Mouse (Mus musculus): ENCODE data around the gene Ipo13. TPM values are rescaled to one million over a fixed set of nuclear protein-coding genes. Genes with fewer than 3 reads are reported as not detected.
A peak's percentile ranks its signal among the peaks of the same experiment; 100 is the strongest.

Ipo13 gene
- polyA plus RNA-seq, 1 experiment from 2014 or later, result 62.0 TPM

DNA sequence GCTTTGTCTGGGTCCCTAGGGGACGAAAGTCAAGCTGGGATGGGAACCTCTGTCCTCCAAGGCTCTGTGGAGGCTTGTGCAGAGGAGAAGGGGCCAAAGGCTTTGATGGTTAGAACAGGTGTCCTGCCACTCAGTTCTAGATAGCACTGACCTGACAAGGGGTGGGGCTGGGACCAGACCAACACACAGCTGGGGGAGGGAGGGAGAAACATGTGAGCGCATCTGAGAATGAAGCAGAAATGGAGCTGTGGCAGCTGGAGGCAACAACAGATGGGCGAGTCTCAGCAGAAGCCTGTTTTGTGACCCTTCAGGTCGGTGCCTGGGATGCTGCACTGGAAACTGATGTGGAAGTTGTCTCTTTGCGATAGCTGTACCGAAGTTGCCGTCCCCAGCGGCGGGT lies 45.5 kb downstream of the Ipo13 start:
- 0 out of 2 replicates have a peak, but pooled peaks cover 6% of the 10 kb centered on the region for H3K4me1 ChIP-seq (replicated peaks; ENCODE audit: control insufficient read depth, insufficient read depth, low read length)
- WGBS, result 82% methylated on average over 9 of the region's 9 CpGs
- DNase-seq (ENCODE audit: low spot score) (no peak), ATAC-seq (replicated peaks; ENCODE audit: low FRiP score) (no peak)
- H3K9ac ChIP-seq (ENCODE audit: low read length), result no peak overlapping the region
- peaks cover 3% of the 10 kb centered on the region; the same call in 1 of the 2 replicates for H3K36me3 ChIP-seq (ENCODE audit: control insufficient read depth, insufficient read depth, low read length)
- H3K27me3 ChIP-seq (ENCODE audit: control insufficient read depth, insufficient read depth, low read length), result no peaks in the 10 kb centered on the region
- no peak overlapping the region for H3K4me3 ChIP-seq (ENCODE audit: low read depth, low read length)
- H3K4me2 ChIP-seq (ENCODE audit: low read depth, low read length, severe bottlenecking), result no peak overlapping the region
- no peaks in the 10 kb centered on the region for H3K9me3 ChIP-seq (ENCODE audit: control insufficient read depth, low read length)
- no peak overlapping the region for H3K27ac ChIP-seq (ENCODE audit: low read depth, low read length)

DNA sequence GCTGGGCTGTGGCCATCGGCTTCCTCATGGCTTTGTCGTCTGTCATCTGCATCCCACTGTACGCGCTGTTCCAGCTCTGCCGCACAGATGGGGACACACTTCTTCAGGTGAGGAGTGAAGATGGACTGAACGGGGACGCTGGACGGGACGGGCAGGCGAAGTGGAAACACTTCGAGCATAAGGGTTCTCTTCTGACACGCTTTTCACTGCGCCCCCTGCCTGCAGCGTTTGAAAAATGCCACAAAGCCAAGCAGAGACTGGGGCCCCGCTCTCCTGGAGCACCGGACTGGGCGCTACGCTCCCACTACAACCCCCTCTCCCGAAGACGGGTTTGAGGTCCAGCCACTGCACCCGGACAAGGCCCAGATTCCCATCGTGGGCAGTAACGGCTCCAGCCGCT lies 47.0 kb downstream of the Ipo13 start:
- DNase-seq (ENCODE audit: low spot score), result peak; percentile 84
- Histone ChIP-seq H3K4me1 (replicated peaks; ENCODE audit: control insufficient read depth, insufficient read depth, low read length) (0 out of 2 replicates have a peak, but pooled peaks cover 5% of the 10 kb centered on the region), H3K27ac (ENCODE audit: low read depth, low read length) (no peak overlapping the region), H3K36me3 (ENCODE audit: control insufficient read depth, insufficient read depth, low read length) (no peaks in the 10 kb centered on the region), H3K9me3 (ENCODE audit: control insufficient read depth, low read length) (no peaks in the 10 kb centered on the region), H3K4me3 (ENCODE audit: low read depth, low read length) (no peak overlapping the region), H3K9ac (ENCODE audit: low read length) (no peak overlapping the region), H3K27me3 (ENCODE audit: control insufficient read depth, insufficient read depth, low read length) (no peaks in the 10 kb centered on the region), H3K4me2 (ENCODE audit: low read depth, low read length, severe bottlenecking) (no peak overlapping the region)
- ATAC-seq (replicated peaks; ENCODE audit: low FRiP score), result peak; percentile 40; the same call in 1 of the 2 replicates
- WGBS, result 17% methylated on average over 24 of the region's 24 CpGs

DNA sequence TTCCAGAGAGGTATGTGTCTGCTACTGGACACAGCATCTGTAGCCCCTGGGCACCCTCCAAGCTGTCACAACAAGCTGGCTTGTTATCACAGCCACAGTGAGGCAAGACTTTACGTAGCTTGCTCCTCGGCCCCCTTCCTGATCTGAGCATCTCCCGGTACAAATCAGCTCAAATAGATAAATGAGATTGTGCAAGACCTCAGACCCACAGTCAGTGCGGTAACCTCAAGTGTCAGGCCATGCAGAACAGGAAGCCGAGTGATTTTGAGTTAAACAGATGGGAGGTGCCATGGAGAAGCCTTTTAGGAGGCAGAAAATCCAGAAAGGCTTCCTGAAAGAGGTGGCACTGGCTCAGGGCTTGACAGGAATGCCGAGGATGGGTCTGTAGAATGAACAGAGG lies 47.8 kb downstream of the Ipo13 start:
- Histone ChIP-seq H3K9me3 (ENCODE audit: control insufficient read depth, low read length) (no peaks in the 10 kb centered on the region), H3K9ac (ENCODE audit: low read length) (no peak overlapping the region), H3K4me3 (ENCODE audit: low read depth, low read length) (no peak overlapping the region), H3K4me1 (replicated peaks; ENCODE audit: control insufficient read depth, insufficient read depth, low read length) (no peaks in the 10 kb centered on the region), H3K36me3 (ENCODE audit: control insufficient read depth, insufficient read depth, low read length) (no peaks in the 10 kb centered on the region), H3K27me3 (ENCODE audit: control insufficient read depth, insufficient read depth, low read length) (no peaks in the 10 kb centered on the region), H3K27ac (ENCODE audit: low read depth, low read length) (no peak overlapping the region), H3K4me2 (ENCODE audit: low read depth, low read length, severe bottlenecking) (no peak overlapping the region)
- ATAC-seq (replicated peaks; ENCODE audit: low FRiP score) (no peak), DNase-seq (ENCODE audit: low spot score) (no peak)
- 77% methylated on average over 6 of the region's 6 CpGs for WGBS

DNA sequence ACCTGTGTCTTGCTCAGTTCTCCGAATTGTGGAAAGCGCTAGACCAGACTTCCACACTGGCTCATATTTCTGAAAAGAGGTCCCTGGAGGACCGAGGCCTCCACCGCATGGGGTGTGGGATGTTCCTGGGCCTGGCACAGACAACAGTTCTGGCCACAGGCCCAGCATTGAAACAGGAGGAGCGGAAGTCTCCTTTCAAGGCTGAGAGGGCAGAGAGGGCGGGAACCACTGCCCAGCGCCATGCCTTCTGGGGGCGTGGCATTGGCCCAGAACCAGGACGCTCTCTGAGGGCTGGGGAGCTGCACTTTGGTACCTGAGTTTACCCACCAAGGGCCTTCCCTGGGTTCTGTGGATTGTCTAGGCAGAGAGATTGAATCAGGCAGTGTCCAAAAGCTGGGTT lies 48.7 kb downstream of the Ipo13 start:
- Histone ChIP-seq H3K27ac (ENCODE audit: low read depth, low read length) (no peak overlapping the region), H3K4me3 (ENCODE audit: low read depth, low read length) (no peak overlapping the region), H3K36me3 (ENCODE audit: control insufficient read depth, insufficient read depth, low read length) (no peaks in the 10 kb centered on the region), H3K9ac (ENCODE audit: low read length) (peak overlapping the region; percentile 6; the same call in 1 of the 2 replicates), H3K27me3 (ENCODE audit: control insufficient read depth, insufficient read depth, low read length) (no peaks in the 10 kb centered on the region), H3K4me1 (replicated peaks; ENCODE audit: control insufficient read depth, insufficient read depth, low read length) (no peaks in the 10 kb centered on the region), H3K9me3 (ENCODE audit: control insufficient read depth, low read length) (no peaks in the 10 kb centered on the region), H3K4me2 (ENCODE audit: low read depth, low read length, severe bottlenecking) (no peak overlapping the region)
- 65% methylated on average over 9 of the region's 9 CpGs for WGBS
- DNase-seq (ENCODE audit: low spot score) (no peak), ATAC-seq (replicated peaks; ENCODE audit: low FRiP score) (no peak)

DNA sequence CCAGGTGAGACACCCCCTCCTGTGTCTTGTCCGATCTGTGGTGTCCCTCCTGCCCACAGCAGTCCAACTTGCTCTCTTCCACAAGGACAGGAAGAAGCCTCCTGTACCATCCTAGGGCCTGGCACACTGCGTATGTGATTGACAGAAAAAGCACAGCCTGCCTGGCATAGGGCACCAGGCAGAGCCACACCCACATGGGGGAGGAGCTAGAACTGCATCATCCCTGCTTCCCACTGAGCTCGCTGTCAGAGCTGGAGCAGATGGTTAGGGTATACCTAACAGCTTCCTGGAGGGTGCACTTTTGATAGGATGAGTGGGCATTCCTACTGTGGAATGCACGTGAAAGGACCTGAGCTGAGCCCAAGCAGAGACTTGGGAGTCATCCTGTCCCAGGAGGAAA lies 52.0 kb downstream of the Ipo13 start:
- H3K9me3 ChIP-seq (ENCODE audit: control insufficient read depth, low read length), result no peaks in the 10 kb centered on the region
- no peak overlapping the region for H3K9ac ChIP-seq (ENCODE audit: low read length)
- H3K36me3 ChIP-seq (ENCODE audit: control insufficient read depth, insufficient read depth, low read length), result no peaks in the 10 kb centered on the region
- H3K27ac ChIP-seq (ENCODE audit: low read depth, low read length), result no peak overlapping the region
- no peak overlapping the region for H3K4me2 ChIP-seq (ENCODE audit: low read depth, low read length, severe bottlenecking)
- WGBS, result 35% methylated on average over 4 of the region's 4 CpGs
- H3K4me3 ChIP-seq (ENCODE audit: low read depth, low read length), result no peak overlapping the region
- H3K27me3 ChIP-seq (ENCODE audit: control insufficient read depth, insufficient read depth, low read length), result no peaks in the 10 kb centered on the region
- DNase-seq (ENCODE audit: low spot score), result no peak
- no peaks in the 10 kb centered on the region; the same call in 1 of the 2 replicates for H3K4me1 ChIP-seq (replicated peaks; ENCODE audit: control insufficient read depth, insufficient read depth, low read length)
- no peak for ATAC-seq (replicated peaks; ENCODE audit: low FRiP score)

DNA sequence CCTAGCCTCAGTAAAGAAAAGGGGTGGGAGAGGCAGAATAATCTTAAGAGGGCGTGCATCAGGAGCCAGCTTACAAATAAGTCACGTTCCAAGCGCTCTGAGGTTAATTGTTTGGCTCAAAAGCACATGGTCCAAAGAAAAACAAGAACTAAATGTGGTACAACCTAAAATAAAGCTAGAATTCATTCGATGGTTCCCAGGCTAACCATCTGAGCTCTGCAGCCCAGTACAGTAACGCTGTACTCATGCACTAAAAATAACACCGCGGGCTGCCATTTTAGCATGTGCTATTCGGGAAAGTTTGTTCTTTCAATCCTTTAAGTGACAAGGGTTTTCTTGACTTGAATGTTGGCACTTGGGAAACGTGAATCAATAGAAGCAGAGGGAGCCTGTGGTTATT lies 54.2 kb downstream of the Ipo13 start:
- no peaks in the 10 kb centered on the region; the same call in 1 of the 2 replicates for H3K4me1 ChIP-seq (replicated peaks; ENCODE audit: control insufficient read depth, insufficient read depth, low read length)
- DNase-seq (ENCODE audit: low spot score) (no peak), ATAC-seq (replicated peaks; ENCODE audit: low FRiP score) (no peak)
- 86% methylated on average over 9 of the region's 9 CpGs for WGBS
- H3K4me3 ChIP-seq (ENCODE audit: low read depth, low read length), result no peak overlapping the region
- H3K36me3 ChIP-seq (ENCODE audit: control insufficient read depth, insufficient read depth, low read length), result no peaks in the 10 kb centered on the region
- H3K27ac ChIP-seq (ENCODE audit: low read depth, low read length), result no peak overlapping the region
- H3K4me2 ChIP-seq (ENCODE audit: low read depth, low read length, severe bottlenecking), result no peak overlapping the region
- H3K27me3 ChIP-seq (ENCODE audit: control insufficient read depth, insufficient read depth, low read length), result no peaks in the 10 kb centered on the region
- no peaks in the 10 kb centered on the region for H3K9me3 ChIP-seq (ENCODE audit: control insufficient read depth, low read length)
- H3K9ac ChIP-seq (ENCODE audit: low read length), result no peak overlapping the region

DNA sequence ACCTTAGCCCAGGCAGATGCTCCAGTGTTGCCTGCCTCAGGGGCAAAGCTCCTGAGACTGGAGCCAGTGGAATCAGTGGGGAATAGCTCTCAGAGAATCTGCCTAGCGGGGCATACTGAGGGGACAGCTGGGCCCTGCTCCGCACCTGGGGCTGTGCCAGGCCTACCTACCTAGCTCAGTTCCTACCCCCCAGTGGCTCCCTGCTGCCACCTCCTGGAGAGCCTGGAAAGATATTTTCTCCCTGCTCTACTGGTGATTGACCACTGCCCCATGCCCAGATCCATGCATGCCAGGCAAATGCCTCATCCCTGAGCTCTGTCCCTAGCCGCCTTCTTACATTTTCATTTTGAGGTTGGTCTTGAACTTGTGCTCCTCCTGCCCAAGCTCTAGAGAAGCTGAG lies 56.0 kb downstream of the Ipo13 start:
- H3K36me3 ChIP-seq (ENCODE audit: control insufficient read depth, insufficient read depth, low read length), result no peaks in the 10 kb centered on the region
- H3K4me3 ChIP-seq (ENCODE audit: low read depth, low read length), result no peak overlapping the region
- ATAC-seq (replicated peaks; ENCODE audit: low FRiP score), result no peak
- no peaks in the 10 kb centered on the region; the same call in 1 of the 2 replicates for H3K4me1 ChIP-seq (replicated peaks; ENCODE audit: control insufficient read depth, insufficient read depth, low read length)
- no peak overlapping the region for H3K4me2 ChIP-seq (ENCODE audit: low read depth, low read length, severe bottlenecking)
- no peak overlapping the region for H3K9ac ChIP-seq (ENCODE audit: low read length)
- DNase-seq (ENCODE audit: low spot score), result peak; percentile 69
- H3K27ac ChIP-seq (ENCODE audit: low read depth, low read length), result no peak overlapping the region
- no peaks in the 10 kb centered on the region for H3K9me3 ChIP-seq (ENCODE audit: control insufficient read depth, low read length)
- H3K27me3 ChIP-seq (ENCODE audit: control insufficient read depth, insufficient read depth, low read length), result no peaks in the 10 kb centered on the region
- 66% methylated on average over 3 of the region's 3 CpGs for WGBS

DNA sequence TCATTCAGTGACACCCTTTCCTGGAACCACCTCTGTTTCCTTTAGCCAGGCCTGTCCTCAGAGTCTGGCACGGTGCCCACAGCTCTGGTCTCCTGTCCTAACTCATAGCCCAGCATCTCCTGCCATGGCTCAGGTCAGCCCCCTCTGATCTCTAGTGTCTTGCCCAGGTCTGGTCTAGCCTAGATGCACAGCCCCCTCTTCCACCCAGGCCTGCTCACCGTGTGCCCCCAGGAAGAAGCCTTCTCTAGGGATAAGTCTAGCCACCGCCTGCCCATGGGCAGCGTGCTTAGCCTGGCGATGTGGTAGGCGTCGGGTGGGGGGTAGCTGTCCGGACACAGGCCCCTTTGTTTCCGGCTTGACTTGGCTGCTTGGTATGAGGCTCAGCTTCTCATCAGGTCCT lies 59.7 kb downstream of the Ipo13 start:
- no peaks in the 10 kb centered on the region for H3K27me3 ChIP-seq (ENCODE audit: control insufficient read depth, insufficient read depth, low read length)
- H3K9ac ChIP-seq (ENCODE audit: low read length), result no peak overlapping the region
- no peak for DNase-seq (ENCODE audit: low spot score)
- H3K4me3 ChIP-seq (ENCODE audit: low read depth, low read length), result no peak overlapping the region
- no peaks in the 10 kb centered on the region; the same call in 1 of the 2 replicates for H3K4me1 ChIP-seq (replicated peaks; ENCODE audit: control insufficient read depth, insufficient read depth, low read length)
- H3K4me2 ChIP-seq (ENCODE audit: low read depth, low read length, severe bottlenecking), result no peak overlapping the region
- no peak for ATAC-seq (replicated peaks; ENCODE audit: low FRiP score)
- no peaks in the 10 kb centered on the region for H3K36me3 ChIP-seq (ENCODE audit: control insufficient read depth, insufficient read depth, low read length)
- H3K27ac ChIP-seq (ENCODE audit: low read depth, low read length), result no peak overlapping the region
- H3K9me3 ChIP-seq (ENCODE audit: control insufficient read depth, low read length), result no peaks in the 10 kb centered on the region
- whole genome bisulfite sequencing, result 82% methylated on average over 9 of the region's 9 CpGs

DNA sequence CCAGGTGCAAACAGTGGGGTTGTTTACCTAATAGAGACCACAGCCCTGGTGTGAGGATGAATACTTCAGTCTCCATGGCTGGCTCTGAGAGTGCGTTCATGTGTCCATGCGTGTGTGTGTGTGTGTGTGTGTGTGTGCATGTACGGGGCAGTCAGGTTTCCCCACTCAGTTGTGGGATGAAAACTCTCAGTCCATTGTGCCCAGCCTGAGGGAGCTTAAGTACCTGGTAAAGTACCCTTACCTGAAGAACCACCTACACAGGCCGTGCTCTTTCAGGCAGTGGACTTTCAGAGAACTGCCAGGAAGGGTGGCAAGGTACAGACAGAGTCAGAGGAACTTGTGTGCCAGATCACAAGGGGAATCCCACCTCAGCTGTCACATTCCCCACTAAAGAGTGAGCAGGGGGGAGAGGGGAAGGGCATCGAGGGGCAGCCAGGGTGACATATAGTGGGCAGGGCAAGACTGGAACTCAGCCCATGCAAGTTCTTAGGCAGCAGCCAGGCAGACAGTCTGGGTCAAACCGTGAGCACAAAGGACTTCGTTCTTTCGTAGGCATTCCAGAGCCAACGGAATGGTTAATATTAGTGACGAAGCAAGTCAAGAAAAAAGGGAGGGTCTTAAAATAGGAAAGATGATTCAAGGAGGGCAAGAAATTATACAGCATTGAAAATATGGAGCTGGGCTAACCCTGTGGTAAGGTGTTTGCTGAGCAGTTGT lies 62.5 kb downstream of the Ipo13 start:
- Histone ChIP-seq H3K4me2 (ENCODE audit: low read depth, low read length, severe bottlenecking) (no peak overlapping the region), H3K9me3 (ENCODE audit: control insufficient read depth, low read length) (no peaks in the 10 kb centered on the region), H3K4me1 (replicated peaks; ENCODE audit: control insufficient read depth, insufficient read depth, low read length) (peaks cover 8% of the 10 kb centered on the region; the same call in 1 of the 2 replicates), H3K27ac (ENCODE audit: low read depth, low read length) (no peak overlapping the region), H3K4me3 (ENCODE audit: low read depth, low read length) (no peak overlapping the region), H3K9ac (ENCODE audit: low read length) (no peak overlapping the region), H3K27me3 (ENCODE audit: control insufficient read depth, insufficient read depth, low read length) (no peaks in the 10 kb centered on the region), H3K36me3 (ENCODE audit: control insufficient read depth, insufficient read depth, low read length) (no peaks in the 10 kb centered on the region)
- WGBS, result 91% methylated on average over 10 of the region's 10 CpGs
- DNase-seq (ENCODE audit: low spot score) (no peak), ATAC-seq (replicated peaks; ENCODE audit: low FRiP score) (no peak)

All from forebrain, embryonic 11.5 days (tissue).